Mouse (Mus musculus) embryo, embryonic 10.5 days (tissue): ENCODE results near the gene Gps2.

Experiments
- DNase-seq: peaks from one replicate; pipeline ENCODE4 v3.0.0-alpha.2; 2015; ENCODE audit warnings: low spot score

Gps2 gene

DNA sequence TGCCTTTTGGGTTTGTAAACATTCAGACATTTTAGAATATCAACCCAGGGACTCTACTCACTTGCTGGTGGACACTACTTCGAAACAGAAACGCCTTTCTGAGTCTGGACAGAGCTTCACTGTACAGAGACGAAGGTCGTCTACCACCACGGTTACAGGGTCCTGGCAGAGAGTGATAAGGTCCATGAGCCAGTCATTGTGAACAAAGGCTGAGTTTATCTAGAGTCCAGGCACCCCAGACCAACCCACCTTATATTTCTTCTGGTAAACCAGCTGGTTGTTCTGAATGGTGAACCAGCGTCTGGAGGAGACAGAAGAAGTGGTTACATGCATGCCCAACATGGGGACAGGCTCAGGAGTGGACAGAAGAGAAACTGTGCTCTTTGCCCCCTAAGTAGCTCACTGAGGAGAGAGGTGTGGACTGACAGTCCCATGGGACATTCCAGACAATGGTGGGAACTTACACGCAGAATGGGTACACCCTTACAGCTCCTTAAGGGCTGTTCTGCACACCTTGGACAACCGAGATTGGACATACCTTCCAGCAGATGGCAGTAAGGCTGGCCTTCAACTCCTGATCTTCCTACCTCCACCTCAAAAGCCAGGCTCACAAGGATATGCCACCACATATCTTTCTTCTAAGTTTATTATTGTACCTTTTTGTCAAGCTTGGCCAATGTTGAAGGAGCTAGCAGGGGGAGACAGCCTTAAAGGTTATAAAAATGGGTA lies 26.6 kb upstream of the Gps2 start:
- no peak for DNase-seq

DNA sequence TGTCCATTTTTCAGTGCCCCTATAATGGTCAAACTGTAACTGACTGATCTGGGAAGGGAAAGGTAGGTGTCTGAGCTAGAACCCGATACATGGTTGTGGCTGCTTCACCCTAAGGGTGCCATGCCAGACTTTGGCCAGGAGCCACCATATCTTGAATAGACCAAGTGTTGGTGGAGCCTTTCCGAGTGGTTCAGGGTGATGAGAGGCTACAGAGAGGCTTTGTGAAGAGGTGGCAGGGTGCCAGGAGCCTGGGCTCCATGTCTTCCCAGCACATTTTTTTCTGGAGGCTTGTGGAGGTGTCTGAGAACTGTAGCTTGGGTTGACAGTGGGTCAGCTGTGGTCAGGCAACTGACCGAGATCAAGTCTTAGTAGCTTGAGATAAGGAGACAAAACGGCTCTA lies 22.2 kb upstream of the Gps2 start:
- no peak for DNase-seq

DNA sequence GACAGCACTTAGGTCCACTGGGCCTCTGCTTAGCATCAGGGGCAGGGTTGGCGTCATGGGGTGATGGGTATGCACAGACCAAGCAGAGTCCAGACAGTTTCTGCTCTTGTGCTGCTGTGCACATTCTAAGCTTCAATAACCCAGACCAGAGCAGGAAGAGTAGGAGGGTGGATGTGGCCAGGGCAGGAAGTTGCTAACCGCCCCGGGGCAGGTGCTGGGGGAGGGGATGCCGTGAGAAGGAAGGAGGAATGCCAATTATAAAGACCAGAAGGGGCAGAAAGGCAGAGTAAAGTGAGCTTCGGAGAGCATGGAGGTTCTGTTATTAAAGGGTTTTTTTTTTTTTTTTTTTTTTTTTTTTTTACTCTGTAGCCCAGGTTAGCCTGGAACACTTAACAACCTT lies 19.0 kb upstream of the Gps2 start:
- DNase-seq = no peak

GRCm38 (mm10) chr11:69895291-69895690 lies 18.4 kb upstream of the Gps2 start, which contains the start of gene Acap1:
TSS of gene Acap1 (minus strand) at chr11:69895539.
- DNase-seq = no peak

DNA sequence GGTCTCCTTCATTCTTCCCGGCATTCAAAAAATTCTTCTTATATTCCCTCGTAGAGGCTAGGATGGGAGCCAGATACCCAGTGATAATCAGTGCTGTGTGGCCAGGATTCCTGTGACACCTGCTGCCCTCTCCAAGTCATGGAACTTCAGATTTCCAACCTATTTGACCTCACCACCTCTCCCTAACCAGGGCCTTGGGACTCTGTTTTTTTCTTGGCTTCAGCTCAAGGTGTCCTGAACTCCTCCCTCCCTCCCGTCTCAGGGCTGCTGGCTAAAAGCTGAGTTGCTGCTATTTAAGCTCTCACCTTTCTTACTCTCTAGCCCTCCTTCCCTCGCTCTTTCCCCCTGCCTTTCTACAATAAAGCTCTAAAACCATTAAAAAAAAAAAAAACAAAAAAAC lies 13.8 kb upstream of the Gps2 start:
- peak; percentile 43 for DNase-seq

GRCm38 (mm10) chr11:69900471-69901405 lies 12.9 kb upstream of the Gps2 start, which contains the start of the genes 2810408A11Rik and Neurl4:
TSS of gene 2810408A11Rik (minus strand) at chr11:69900987.
TSS of gene Neurl4 (plus strand) at chr11:69901072.
- peak; percentile 97 for DNase-seq

GRCm38 (mm10) chr11:69901406-69901846 lies 12.3 kb upstream of the Gps2 start:
- peak; percentile 98 for DNase-seq

GRCm38 (mm10) chr11:69901993-69902392 lies 11.7 kb upstream of the Gps2 start:
- DNase-seq = no peak

GRCm38 (mm10) chr11:69902972-69903371 lies 10.7 kb upstream of the Gps2 start:
- DNase-seq = no peak

GRCm38 (mm10) chr11:69904311-69904710 lies 9.4 kb upstream of the Gps2 start:
- DNase-seq = no peak

- DNase-seq = no peak
Observed at GRCm38 (mm10) chr11:69908645-69909044, 5.0 kb upstream of the Gps2 start.

DNA sequence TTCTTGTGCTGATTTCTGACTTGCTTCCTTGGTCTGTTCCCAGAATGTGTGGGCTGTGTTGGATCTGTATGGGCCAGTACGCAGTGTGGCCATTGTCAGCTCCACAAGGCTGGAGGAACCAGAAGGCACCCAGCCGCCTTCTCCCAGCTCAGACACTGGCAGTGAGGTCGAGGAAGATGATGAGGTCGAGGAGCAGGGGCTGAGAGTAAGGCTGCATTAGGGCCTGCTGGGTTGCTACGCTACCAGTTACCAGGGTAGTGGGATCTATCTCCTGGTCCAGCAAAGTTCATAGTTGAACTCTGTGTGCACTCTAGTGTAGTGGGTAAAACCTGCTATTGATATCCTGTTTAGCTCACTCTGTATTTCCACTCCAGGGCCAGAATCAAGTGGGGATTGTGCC lies 4.5 kb upstream of the Gps2 start:
- no peak for DNase-seq

DNA sequence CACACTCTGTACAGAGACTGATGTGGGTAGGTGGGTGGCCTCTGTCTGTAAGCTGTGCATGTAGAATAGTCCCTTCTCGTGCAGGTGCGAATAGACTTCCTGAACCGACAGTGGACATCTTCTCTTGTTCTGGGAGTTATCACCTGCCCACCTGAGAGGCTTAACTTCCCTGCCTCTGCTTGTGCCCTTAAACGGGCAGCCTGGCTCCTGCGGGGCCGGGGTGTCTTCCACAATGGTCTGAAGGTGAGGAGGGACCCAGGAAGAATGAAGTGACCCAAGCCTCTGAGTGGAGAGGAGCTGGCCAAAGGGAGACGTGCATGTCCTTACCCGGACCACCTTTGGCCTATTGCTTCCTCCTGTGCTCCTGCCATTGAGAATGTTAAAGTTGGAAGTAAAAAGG lies 3.5 kb upstream of the Gps2 start:
- DNase-seq = no peak

DNA sequence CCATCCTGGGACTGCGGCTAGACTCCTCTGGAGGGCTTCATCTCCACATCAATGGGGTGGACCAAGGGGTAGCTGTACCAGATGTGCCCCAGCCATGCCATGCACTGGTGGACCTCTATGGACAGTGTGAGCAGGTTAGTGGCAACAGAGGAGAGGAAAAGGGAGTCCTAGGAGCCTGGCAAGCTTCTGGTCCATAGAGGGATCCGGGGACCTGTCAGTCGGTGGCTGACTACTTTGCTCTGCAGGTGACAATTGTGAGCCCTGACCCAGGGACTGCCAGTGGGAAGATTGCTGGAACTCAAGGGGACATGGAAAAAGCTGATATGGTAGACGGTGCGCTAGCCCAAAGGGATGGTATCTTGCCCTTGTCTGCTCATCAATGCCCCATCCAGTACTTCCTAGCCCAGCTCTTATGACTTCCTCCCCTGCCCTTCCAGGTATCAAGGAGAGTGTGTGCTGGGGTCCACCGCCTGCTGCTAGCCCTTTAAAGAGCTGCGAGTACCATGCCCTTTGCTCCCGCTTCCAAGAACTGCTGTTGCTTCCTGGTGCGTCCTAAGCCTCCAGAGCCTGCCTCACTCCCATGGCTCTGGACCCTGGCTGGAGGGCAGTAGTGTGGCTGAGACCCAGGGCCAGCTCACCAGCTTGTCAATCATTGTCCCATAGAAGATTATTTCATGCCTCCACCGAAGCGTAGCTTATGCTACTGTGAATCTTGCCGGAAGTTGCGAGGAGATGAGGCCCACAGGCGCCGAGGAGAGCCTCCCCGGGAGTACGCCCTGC lies 2.7 kb upstream of the Gps2 start:
- DNase-seq = no peak

DNA sequence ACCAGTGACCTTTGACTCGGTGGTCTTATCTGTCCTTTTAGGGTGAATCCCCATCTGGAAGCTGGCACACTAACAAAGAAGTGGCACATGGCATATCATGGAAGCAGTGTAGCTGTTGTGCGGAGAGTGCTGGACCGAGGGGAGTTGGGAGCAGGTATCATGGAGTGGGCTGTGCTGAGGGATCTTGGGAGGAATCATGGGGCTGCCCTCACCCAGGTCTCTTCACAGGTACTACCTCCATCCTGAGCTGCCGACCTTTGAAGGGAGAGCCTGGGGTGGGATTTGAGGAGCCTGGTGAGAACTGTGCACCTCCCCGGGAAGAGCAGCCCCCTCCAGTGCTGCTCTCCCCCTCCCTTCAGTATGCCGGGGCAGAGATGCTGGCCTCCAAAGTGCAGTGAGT lies 2.0 kb upstream of the Gps2 start:
- DNase-seq = no peak

GRCm38 (mm10) chr11:69912716-69913530 lies 765 bp upstream of the Gps2 start:
- no peak for DNase-seq

GRCm38 (mm10) chr11:69914372-69914764 lies 680 bp downstream of the Gps2 start:
- DNase-seq = peak; percentile 48

- no peak for DNase-seq
Observed at GRCm38 (mm10) chr11:69914917-69915430, 1.3 kb downstream of the Gps2 start.

GRCm38 (mm10) chr11:69915667-69916627 lies 2.3 kb downstream of the Gps2 start:
- DNase-seq = no peak
